Mouse (Mus musculus) stomach, postnatal 0 days (tissue): Measurements from ENCODE around the gene Cacna1a. TPM values are rescaled to one million over a fixed set of nuclear protein-coding genes. Genes with fewer than 3 reads are reported as not detected.
A peak's percentile ranks its signal among the peaks of the same experiment; 100 is the strongest.

ENCODE experiments used
- ATAC-seq: fragments of 200-750 bp; cut with Nextera tagmentation; 2 replicates; pipeline ENCODE4 v1.8.0; 2017; ENCODE audit not compliant: low FRiP score, low TSS enrichment
- DNase-seq: peaks from one replicate; pipeline ENCODE4 v3.0.0-alpha.2; 2016; ENCODE audit warnings: low spot score
- H3K27ac ChIP-seq: fragments of 300-500 bp; sonication (generic); replicated peaks from 2 replicates; pipeline ENCODE4 v1.5.1; 2014; ENCODE audit warnings: mild to moderate bottlenecking, control low read depth
- H3K27me3 ChIP-seq: fragments of 300-500 bp; sonication (generic); 2 replicates; pipeline ENCODE4 v1.6.1; 2014; ENCODE audit warnings: low read length; ENCODE audit not compliant: control insufficient read depth, insufficient read depth
- H3K36me3 ChIP-seq: fragments of 300-500 bp; sonication (generic); 2 replicates; pipeline ENCODE4 v1.6.1; 2014; ENCODE audit warnings: low read length, mixed read lengths; ENCODE audit not compliant: control insufficient read depth, insufficient read depth
- H3K4me1 ChIP-seq: fragments of 300-500 bp; sonication (generic); replicated peaks from 2 replicates; pipeline ENCODE4 v1.6.1; 2014; ENCODE audit warnings: antibody characterized with exemption; ENCODE audit not compliant: control insufficient read depth, insufficient read depth
- H3K4me2 ChIP-seq: fragments of 300-500 bp; sonication (generic); replicated peaks from 2 replicates; pipeline ENCODE4 v1.6.1; 2014; ENCODE audit warnings: low read depth, mild to moderate bottlenecking, control low read depth, moderate library complexity
- H3K4me3 ChIP-seq: fragments of 300-500 bp; sonication (generic); 2 replicates; pipeline ENCODE4 v1.5.1; 2014; ENCODE audit warnings: low read depth, low read length, control low read depth
- H3K9ac ChIP-seq: fragments of 300-500 bp; sonication (generic); 2 replicates; pipeline ENCODE4 v1.6.1; 2014; ENCODE audit warnings: mild to moderate bottlenecking, low read length, control low read depth, mixed read lengths
- H3K9me3 ChIP-seq: fragments of 300-500 bp; sonication (generic); 2 replicates; pipeline ENCODE4 v1.6.1; 2016; ENCODE audit warnings: low read length; ENCODE audit not compliant: control insufficient read depth
- CTCF ChIP-seq: IDR thresholded peaks from 2 replicates; pipeline ENCODE4 v1.5.1; 2016; ENCODE audit warnings: antibody characterized with exemption, low read depth, mild to moderate bottlenecking, moderate library complexity
- EP300 ChIP-seq: optimal IDR thresholded peaks from 2 replicates; pipeline ENCODE3; 2016; ENCODE audit warnings: antibody characterized with exemption
- WGBS: fragments of 180-500 bp; shearing (Covaris S2); extraction: QIAGEN DNeasy Blood & Tissue Kit; methylation state at CpG from one replicate; pipeline ENCODE4 v1.1.7; 2014; 5-methylcytosine and 5-hydroxymethylcytosine counted together
- polyA plus RNA-seq: library from polyadenylated mRNA; unstranded; fragments of >200 nt; fragmentation: Nextera tagmentation; extraction: Ambion mirVana; gene quantifications from 2 replicates; pipeline ENCODE4 v1.2.1, GENCODE M21; 2015

Cacna1a gene
- polyA plus RNA-seq, 1 experiment from 2014 or later, result 2.9 TPM

DNA sequence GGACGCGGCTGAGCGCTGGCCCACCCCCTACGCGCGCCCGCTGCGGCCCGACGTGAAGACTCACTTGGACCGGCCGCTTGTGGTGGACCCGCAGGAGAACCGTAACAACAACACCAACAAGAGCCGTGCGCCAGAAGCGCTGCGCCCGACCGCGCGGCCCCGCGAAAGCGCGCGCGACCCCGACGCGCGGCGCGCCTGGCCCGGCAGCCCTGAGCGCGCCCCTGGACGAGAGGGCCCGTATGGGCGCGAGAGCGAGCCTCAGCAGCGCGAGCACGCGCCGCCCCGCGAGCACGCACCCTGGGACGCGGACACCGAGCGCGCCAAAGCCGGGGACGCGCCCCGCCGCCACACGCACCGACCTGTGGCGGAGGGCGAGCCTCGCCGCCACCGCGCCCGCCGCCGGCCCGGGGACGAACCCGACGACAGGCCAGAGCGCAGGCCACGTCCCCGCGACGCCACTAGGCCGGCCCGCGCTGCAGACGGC is 170.9 kb downstream of the Cacna1a start:
- Histone ChIP-seq H3K27me3 (peaks cover 13% of the 10 kb centered on the region; the same call in 1 of the 2 replicates), H3K4me3 (peak overlapping the region; percentile 32), H3K9ac (no peak overlapping the region), H3K4me2 (peak overlapping the region; percentile 48), H3K36me3 (no peaks in the 10 kb centered on the region), H3K27ac (no peak overlapping the region), H3K9me3 (no peaks in the 10 kb centered on the region), H3K4me1 (no peaks in the 10 kb centered on the region)
- DNase-seq, result no peak
- ATAC-seq, result no peak
- WGBS, result under 1% methylated on average over 70 of the region's 84 CpGs
- TF ChIP-seq CTCF (no peak), EP300 (no peak)

DNA sequence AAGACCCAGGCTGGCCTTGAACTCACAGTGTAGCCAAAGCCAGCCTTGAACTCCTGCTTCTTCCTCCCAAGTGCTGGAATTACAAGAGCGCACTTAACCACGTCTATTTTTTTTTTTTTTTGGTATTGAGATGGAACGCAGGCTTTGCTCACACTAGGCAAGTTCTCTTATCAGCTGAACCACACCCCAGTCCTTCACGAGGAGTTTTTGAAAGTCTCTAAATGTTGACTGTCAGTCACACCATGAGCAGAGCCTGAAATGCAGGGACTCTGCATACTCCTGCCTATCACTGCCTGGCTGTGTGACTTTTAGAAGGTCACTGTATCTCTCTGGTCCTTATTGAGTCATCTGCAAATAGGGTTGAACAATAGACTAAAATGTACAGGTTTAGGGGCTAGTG is 173.5 kb downstream of the Cacna1a start:
- H3K27ac ChIP-seq, result no peak overlapping the region
- peaks cover 13% of the 10 kb centered on the region; the same call in 1 of the 2 replicates for H3K27me3 ChIP-seq
- ATAC-seq (no peak), DNase-seq (no peak)
- TF ChIP-seq CTCF (no peak), EP300 (no peak)
- WGBS, result 57% methylated on average over 4 of the region's 4 CpGs
- no peaks in the 10 kb centered on the region for H3K36me3 ChIP-seq
- no peak overlapping the region for H3K4me3 ChIP-seq
- no peaks in the 10 kb centered on the region for H3K9me3 ChIP-seq
- no peaks in the 10 kb centered on the region for H3K4me1 ChIP-seq
- no peak overlapping the region for H3K4me2 ChIP-seq
- H3K9ac ChIP-seq, result no peak overlapping the region

DNA sequence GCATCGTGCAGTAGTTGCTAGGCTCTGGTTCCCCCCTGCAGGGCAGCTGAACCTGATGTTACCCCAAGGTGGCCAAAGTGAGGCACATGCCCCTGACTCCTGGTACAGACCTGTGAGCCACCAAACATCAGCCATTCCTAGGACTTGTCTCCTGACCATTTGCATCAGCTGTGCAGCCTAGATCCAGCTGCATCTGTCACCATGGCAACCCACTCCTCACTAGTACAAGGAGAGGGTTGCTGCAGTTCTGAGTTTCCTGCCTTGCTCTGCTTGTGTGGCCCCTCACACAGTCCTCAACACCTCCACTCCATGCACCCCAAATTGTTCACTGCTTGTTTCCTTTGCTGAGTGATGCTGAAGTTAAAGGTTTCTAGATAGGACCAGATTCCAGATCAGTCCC is 175.8 kb downstream of the Cacna1a start:
- Histone ChIP-seq H3K4me3 (no peak overlapping the region), H3K4me2 (no peak overlapping the region), H3K4me1 (no peaks in the 10 kb centered on the region), H3K27ac (no peak overlapping the region), H3K36me3 (no peaks in the 10 kb centered on the region), H3K9me3 (no peaks in the 10 kb centered on the region), H3K27me3 (peaks cover 7% of the 10 kb centered on the region; the same call in 1 of the 2 replicates), H3K9ac (no peak overlapping the region)
- no peak for DNase-seq
- 83% methylated on average over 1 of the region's 1 CpGs for WGBS
- no peak for ATAC-seq
- TF ChIP-seq CTCF (no peak), EP300 (no peak)

DNA sequence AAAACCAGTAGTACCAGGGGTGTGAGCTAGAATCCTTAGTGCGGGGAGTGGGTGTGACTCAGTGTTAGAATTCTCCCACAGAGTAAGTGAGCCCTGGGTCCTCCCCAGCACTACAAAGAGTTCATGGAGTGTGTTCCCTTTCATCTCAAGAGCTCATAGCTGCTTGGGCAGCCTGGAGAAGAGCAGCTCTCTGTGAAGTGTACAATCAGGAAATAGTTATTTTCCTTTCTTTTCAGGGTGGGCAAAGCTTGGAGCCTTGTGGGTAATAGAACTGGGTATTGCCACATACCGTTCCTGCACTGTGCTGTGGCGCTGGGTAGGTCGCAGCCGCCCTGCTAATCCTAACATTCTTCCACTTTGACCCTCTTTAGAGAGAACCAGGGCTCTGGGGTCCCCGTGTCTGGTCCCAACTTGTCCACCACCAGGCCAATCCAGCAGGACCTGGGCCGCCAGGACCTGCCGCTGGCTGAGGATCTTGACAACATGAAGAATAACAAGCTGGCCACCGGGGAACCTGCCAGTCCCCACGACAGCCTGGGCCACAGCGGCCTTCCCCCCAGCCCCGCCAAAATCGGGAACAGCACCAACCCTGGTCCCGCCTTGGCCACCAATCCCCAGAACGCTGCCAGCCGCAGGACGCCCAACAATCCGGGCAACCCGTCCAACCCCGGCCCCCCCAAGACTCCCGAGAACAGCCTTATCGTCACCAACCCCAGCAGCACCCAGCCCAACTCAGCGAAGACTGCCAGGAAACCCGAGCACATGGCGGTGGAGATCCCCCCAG is 177.5 kb downstream of the Cacna1a start:
- ATAC-seq (no peak), DNase-seq (no peak)
- no peak overlapping the region for H3K4me2 ChIP-seq
- H3K36me3 ChIP-seq, result no peaks in the 10 kb centered on the region
- H3K27me3 ChIP-seq, result no peaks in the 10 kb centered on the region
- no peak overlapping the region for H3K9ac ChIP-seq
- no peak overlapping the region for H3K27ac ChIP-seq
- 60% methylated on average over 25 of the region's 25 CpGs for WGBS
- no peaks in the 10 kb centered on the region for H3K4me1 ChIP-seq
- no peaks in the 10 kb centered on the region for H3K9me3 ChIP-seq
- TF ChIP-seq EP300, result no peak
- no peak for TF ChIP-seq CTCF
- no peak overlapping the region for H3K4me3 ChIP-seq

DNA sequence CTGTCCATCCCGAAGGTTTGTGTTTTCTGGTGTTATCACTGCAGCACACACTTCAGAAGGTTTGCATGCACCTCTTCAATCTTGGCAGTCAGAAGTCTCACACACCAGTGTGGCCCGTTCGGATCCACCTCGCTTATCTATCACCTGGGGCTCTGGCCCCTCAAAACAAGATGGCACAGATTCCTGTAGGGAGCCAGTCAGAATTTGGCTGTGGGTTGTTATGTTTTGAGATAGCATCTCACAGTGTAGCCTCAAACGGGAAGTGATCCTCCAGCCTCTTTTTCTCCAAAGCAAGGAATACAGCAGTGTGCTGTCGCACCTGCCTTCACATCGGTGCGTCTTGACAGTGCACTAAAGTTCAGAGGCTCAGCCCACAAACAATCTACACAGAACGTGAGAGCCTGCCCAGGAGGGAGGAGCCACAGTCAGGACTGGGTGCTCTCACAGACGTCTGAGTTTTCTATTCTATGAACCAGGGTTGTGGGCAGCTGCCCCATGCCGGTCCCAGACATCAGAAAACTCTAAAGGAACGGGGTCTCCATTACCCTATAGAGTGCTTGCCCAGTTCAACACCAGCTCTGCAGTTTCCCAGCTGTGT is 178.7 kb downstream of the Cacna1a start:
- no peak overlapping the region for H3K4me2 ChIP-seq
- no peaks in the 10 kb centered on the region for H3K9me3 ChIP-seq
- no peak overlapping the region for H3K27ac ChIP-seq
- no peaks in the 10 kb centered on the region for H3K36me3 ChIP-seq
- no peaks in the 10 kb centered on the region for H3K4me1 ChIP-seq
- 76% methylated on average over 12 of the region's 12 CpGs for WGBS
- no peaks in the 10 kb centered on the region for H3K27me3 ChIP-seq
- H3K9ac ChIP-seq, result no peak overlapping the region
- no peak overlapping the region for H3K4me3 ChIP-seq
- TF ChIP-seq CTCF, result no peak
- TF ChIP-seq EP300, result no peak
- ATAC-seq, result no peak
- DNase-seq, result no peak

DNA sequence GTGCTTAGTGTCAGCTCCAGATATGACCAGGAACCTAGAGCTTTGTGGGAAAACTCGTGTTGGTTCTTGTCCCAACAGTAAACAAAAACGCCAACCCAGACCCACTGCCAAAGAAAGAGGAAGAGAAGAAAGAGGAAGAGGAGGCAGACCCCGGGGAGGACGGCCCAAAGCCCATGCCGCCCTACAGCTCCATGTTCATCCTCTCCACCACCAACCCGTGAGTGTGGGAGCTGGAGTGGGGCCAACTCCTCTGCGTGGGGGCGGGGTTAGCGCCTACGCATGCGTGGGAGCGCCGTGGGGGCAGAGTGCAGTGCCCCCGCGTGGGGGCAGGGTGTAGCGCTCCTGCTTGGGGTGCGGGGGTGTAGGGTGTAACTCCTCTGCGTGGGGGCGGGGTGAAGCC is 179.3 kb downstream of the Cacna1a start:
- no peaks in the 10 kb centered on the region for H3K4me1 ChIP-seq
- H3K9me3 ChIP-seq, result no peaks in the 10 kb centered on the region
- H3K9ac ChIP-seq, result no peak overlapping the region
- no peak overlapping the region for H3K4me3 ChIP-seq
- ATAC-seq, result no peak
- 63% methylated on average over 19 of the region's 19 CpGs for WGBS
- DNase-seq, result peak; percentile 20
- TF ChIP-seq CTCF, result 0 out of 2 replicates have a peak, but pooled peaks have one; percentile 3
- TF ChIP-seq EP300, result no peak
- no peak overlapping the region for H3K27ac ChIP-seq
- H3K27me3 ChIP-seq, result no peaks in the 10 kb centered on the region
- H3K4me2 ChIP-seq, result no peak overlapping the region
- H3K36me3 ChIP-seq, result no peaks in the 10 kb centered on the region
